Mouse (Mus musculus) midbrain, embryonic 10.5 days (tissue): ENCODE measurements at regions not wholly inside any gene's neighbourhood (a gene's known extent, or its start where the extent isn't known, plus 50 kb on each side); places are given as distances from the start of the nearest gene placed in this dataset.
"Not testable (repeated sequence)": the region's sequence is repeated elsewhere in the genome, so short reads cannot be mapped to it uniquely, and the experiment has no call there.

Experiments used
- DNase-seq: peaks from one replicate; pipeline ENCODE4 v3.0.0-alpha.2; 2017; ENCODE audit warnings: low spot score
- H3K27ac ChIP-seq: fragments of 300-500 bp; sonication (generic); replicated peaks from 2 replicates; pipeline ENCODE4 v1.5.1; 2016; ENCODE audit warnings: mild to moderate bottlenecking
- H3K27me3 ChIP-seq: fragments of 300-500 bp; sonication (generic); 2 replicates; pipeline ENCODE4 v1.6.1; 2016; ENCODE audit warnings: low read depth, mild to moderate bottlenecking; ENCODE audit not compliant: poor library complexity, severe bottlenecking
- H3K36me3 ChIP-seq: fragments of 300-500 bp; sonication (generic); 2 replicates; pipeline ENCODE4 v1.6.1; 2016; ENCODE audit warnings: mild to moderate bottlenecking, moderate library complexity
- H3K4me1 ChIP-seq: fragments of 300-500 bp; sonication (generic); 2 replicates; pipeline ENCODE4 v1.6.1; 2016
- H3K4me3 ChIP-seq: fragments of 300-500 bp; sonication (generic); 2 replicates; pipeline ENCODE4 v1.5.1; 2016; ENCODE audit warnings: mild to moderate bottlenecking, moderate library complexity
- H3K9me3 ChIP-seq: fragments of 300-500 bp; sonication (generic); replicated peaks from 2 replicates; pipeline ENCODE4 v1.6.1; 2016; ENCODE audit warnings: mild to moderate bottlenecking
- whole genome bisulfite sequencing: fragments of 180-500 bp; shearing (Covaris S2); methylation state at CpG from one replicate; pipeline ENCODE4 v1.1.7; 2016; 5-methylcytosine and 5-hydroxymethylcytosine counted together

DNA sequence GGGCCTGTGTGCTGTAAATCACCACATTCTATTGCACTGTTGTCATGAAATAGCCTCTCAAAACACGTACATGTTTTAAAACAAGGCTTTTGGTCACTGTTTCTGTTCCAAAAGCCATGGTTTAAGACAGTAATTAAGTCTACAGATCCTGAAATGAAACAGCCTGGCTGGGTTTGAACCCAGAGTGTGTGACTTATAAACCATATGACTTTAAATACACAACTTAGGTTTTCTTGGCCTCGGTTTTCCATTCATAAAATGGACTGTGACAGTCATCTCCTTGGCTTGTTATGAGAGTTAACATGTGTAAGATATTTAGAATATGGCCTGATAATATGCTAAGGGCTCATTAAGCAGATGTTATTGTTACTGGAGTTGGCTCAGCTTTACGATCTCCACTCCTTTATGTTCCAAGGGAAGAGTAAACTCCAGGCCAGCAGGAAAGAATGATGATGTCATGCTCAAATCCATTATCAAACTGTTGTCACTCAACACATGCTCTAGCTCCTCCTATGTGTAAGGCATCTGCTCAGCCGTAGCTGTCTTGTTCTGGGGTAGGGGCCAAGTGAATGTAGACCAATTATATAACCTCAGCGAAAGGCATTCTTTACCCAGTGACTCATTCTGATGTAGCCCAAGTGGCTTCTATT lies 154.6 kb upstream of the Slc25a13 start:
- peaks cover 6% of the 10 kb centered on the region for H3K4me1 ChIP-seq
- no peak overlapping the region for H3K27ac ChIP-seq
- no peaks in the 10 kb centered on the region for H3K36me3 ChIP-seq
- H3K27me3 ChIP-seq, result no peaks in the 10 kb centered on the region
- no peak overlapping the region for H3K4me3 ChIP-seq
- 86% methylated on average over 5 of the region's 5 CpGs for WGBS
- no peak for DNase-seq
- no peaks in the 10 kb centered on the region for H3K9me3 ChIP-seq

DNA sequence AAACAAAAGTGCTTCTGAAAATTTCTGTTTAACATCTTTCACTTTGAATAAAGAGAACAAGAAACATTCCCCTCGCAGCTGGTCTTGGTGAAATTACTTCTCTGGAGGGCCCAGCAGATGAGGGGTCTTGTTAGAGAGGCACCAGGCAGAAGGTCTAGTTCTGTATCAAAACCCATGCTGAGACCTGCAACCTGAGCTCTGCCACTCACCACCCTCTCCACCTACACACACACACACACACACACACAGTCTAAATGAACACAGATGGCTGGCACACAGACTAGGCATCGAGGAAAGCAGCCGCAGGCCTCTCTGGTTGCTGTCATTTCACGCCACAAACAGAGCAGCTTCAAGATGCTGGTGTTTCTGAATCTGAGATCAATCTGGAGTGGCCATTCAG lies 147.1 kb upstream of the Slc25a13 start:
- WGBS, result 76% methylated on average over 4 of the region's 4 CpGs
- peak; percentile 13 for DNase-seq
- no peaks in the 10 kb centered on the region for H3K4me1 ChIP-seq
- H3K4me3 ChIP-seq, result no peak overlapping the region
- H3K36me3 ChIP-seq, result no peaks in the 10 kb centered on the region
- no peak overlapping the region for H3K27ac ChIP-seq
- no peaks in the 10 kb centered on the region for H3K27me3 ChIP-seq
- no peaks in the 10 kb centered on the region for H3K9me3 ChIP-seq

DNA sequence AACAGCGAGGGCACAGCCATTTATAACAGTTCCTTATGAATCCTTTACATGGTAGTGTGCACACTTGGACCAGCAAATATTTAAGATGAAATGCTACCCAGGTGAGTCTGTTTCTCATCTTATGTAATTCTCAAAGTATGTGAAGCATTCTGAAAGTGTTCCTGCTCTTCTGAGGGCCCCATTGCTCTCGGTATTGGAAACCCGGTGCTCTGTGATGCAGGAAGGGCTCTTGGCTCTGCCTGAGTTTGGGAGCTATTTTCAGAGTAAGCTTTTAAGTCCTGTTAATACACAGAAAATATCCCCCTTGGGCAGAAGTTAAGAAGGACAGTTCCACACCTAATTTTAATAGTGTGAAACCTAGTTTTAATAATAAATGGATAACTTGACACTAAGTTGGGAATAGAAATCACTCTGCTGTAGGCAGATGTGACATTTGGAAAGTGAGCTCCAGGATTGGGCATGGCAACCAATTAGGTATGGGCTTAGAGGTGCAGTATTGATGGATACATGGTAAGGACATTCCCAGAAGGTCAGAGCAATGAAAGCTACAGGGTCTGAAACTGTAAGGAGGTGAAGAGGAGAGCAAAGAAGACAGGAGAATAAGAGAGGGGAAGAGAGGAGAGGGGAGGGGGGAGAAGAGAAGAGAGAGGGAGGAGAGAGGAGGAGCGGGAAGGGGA lies 145.8 kb upstream of the Slc25a13 start:
- Histone ChIP-seq H3K4me3 (no peak overlapping the region), H3K27me3 (no peaks in the 10 kb centered on the region), H3K36me3 (no peaks in the 10 kb centered on the region), H3K9me3 (no peaks in the 10 kb centered on the region), H3K27ac (no peak overlapping the region), H3K4me1 (no peaks in the 10 kb centered on the region)
- WGBS, result 85% methylated on average over 4 of the region's 4 CpGs
- DNase-seq, result no peak

DNA sequence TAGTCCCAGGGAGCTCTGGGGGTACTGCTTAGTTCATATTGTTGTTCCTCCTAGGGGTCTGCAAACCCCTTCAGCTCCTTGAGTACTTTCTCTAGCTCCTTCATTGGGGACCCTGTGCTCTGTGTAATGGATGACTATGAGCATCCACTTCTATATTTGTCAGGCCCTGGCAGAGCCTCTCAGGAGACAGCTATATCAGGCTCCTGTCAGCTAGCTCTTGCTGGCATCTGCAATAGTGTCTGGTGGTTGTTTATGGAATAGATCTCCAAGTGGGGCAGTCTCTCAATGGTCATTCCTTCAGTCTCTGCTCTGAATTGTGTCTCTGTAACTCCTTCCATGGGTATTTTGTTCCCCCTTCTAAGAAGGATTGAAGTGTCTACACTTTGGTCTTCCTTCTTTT lies 144.2 kb upstream of the Slc25a13 start:
- not testable (repeated sequence) for H3K9me3 ChIP-seq, H3K36me3 ChIP-seq, H3K4me1 ChIP-seq, H3K27ac ChIP-seq, H3K4me3 ChIP-seq, DNase-seq, H3K27me3 ChIP-seq

DNA sequence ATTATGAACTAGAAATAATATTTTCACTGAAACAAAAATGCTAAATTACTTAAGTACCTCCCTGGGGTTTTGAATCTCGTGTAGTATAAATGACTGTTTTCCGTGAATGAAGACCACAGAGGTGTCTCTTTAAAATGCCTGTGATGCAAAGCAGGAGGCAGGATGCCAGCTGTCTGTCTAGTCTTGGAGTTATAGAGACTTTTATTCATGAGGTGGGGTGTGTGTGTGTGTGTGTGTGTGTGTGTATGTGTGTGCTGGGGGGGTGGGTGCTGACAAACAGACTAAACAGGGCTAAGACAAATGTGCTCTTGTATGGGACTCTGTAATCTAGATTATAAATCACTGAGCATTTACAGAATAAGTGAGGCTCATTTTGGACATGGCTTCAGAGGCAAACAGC lies 140.5 kb upstream of the Slc25a13 start:
- WGBS, result 81% methylated on average over 2 of the region's 2 CpGs

DNA sequence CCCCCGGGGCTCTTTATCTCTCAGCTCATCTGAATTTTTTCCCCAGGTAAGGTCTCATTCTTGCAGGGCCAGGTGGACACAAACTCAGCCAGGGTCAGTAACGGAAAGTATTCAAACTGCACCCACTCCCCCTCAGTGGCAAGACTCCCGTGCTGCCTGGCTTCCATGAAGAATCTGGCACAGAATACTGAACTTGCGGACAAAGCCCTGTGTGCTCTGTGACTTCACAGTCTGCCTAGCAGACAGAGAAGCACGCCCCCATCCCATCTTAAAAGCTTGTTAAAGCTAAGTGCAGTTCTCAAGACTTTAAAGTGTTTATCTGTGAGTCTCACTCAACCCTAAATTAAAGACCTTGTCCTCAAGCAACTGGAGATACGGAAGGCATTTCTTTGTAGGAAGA lies 140.0 kb upstream of the Slc25a13 start:
- no peak overlapping the region for H3K27ac ChIP-seq
- no peaks in the 10 kb centered on the region for H3K27me3 ChIP-seq
- WGBS, result 80% methylated on average over 6 of the region's 6 CpGs
- no peaks in the 10 kb centered on the region for H3K9me3 ChIP-seq
- H3K4me1 ChIP-seq, result no peaks in the 10 kb centered on the region
- no peaks in the 10 kb centered on the region for H3K36me3 ChIP-seq
- H3K4me3 ChIP-seq, result no peak overlapping the region
- no peak for DNase-seq

More for the DNA sequence above, 140.5 kb upstream of the Slc25a13 start:
- Histone ChIP-seq H3K27ac (no peak overlapping the region), H3K36me3 (no peaks in the 10 kb centered on the region), H3K4me3 (no peak overlapping the region), H3K9me3 (no peaks in the 10 kb centered on the region), H3K27me3 (no peaks in the 10 kb centered on the region), H3K4me1 (no peaks in the 10 kb centered on the region)
- DNase-seq, result no peak

DNA sequence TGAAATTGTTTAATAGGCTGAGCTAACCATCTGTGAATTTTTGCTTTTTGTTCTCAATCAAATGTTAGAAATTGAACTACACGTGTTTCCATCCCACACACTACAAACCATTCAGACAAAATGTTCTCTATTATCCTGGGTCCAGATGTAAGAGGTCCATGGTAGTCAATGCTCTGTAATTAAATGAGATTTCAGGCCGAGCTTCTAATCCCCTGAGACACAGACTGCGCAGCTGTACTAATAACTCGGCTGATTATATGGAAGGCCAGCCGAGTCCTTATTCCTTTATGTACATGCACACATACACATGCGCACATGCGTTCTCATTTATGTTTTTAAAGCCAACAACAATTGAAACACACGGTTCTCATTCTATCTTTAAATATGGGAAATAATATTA lies 118.3 kb upstream of the Slc25a13 start:
- no peak overlapping the region for H3K4me3 ChIP-seq
- no peaks in the 10 kb centered on the region for H3K27me3 ChIP-seq
- no peaks in the 10 kb centered on the region for H3K36me3 ChIP-seq
- no peak overlapping the region for H3K27ac ChIP-seq
- 81% methylated on average over 8 of the region's 8 CpGs for WGBS
- no peak for DNase-seq
- H3K9me3 ChIP-seq, result no peaks in the 10 kb centered on the region
- H3K4me1 ChIP-seq, result no peaks in the 10 kb centered on the region

DNA sequence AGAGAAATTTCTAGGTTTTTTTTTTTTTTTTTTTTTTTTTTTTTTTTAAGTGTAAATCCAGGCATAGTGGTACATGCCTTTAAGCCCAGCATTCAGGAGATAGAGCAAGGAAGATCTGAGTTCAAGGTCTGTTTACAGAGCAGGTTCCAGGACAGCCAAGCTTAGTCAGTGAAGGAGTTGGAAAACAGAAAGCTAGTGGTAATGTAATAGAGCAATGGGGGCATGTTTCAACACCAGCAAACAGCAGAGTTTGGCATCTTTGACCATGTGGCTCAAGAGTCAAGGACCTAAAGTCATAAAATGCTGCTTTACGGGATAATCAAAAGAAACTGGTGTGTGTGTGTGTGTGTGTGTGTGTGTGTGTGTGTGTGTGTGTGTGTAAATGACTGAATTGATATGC lies 113.3 kb upstream of the Slc25a13 start:
- WGBS, result 96% methylated on average over 1 of the region's 1 CpGs
- Histone ChIP-seq H3K36me3 (no peaks in the 10 kb centered on the region), H3K27ac (no peak overlapping the region), H3K27me3 (no peaks in the 10 kb centered on the region), H3K9me3 (peaks cover 9% of the 10 kb centered on the region), H3K4me1 (no peaks in the 10 kb centered on the region), H3K4me3 (no peak overlapping the region)
- no peak for DNase-seq

DNA sequence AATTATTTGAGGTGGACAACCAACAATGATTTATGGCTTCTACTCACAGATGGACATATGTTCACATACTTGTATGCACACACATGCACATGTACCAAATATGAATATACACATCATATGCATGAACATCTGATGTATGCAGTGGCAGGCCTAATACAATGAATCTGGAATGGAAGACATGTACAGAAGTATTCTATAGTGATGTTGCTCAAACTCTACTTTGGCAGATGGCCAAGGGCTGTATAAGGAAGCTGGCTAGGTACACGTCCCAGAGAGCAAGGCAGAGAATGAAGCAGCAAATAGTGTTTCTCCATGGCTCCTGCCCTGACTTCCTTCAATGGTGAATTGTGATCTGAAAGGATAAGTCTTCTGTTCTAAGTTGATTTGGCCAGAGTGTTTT lies 108.5 kb upstream of the Slc25a13 start:
- H3K4me3 ChIP-seq, result no peak overlapping the region
- no peak for DNase-seq
- WGBS, result 81% methylated on average over 1 of the region's 1 CpGs
- H3K27me3 ChIP-seq, result no peaks in the 10 kb centered on the region
- peaks cover 9% of the 10 kb centered on the region for H3K9me3 ChIP-seq
- no peaks in the 10 kb centered on the region for H3K4me1 ChIP-seq
- no peaks in the 10 kb centered on the region for H3K36me3 ChIP-seq
- H3K27ac ChIP-seq, result no peak overlapping the region

DNA sequence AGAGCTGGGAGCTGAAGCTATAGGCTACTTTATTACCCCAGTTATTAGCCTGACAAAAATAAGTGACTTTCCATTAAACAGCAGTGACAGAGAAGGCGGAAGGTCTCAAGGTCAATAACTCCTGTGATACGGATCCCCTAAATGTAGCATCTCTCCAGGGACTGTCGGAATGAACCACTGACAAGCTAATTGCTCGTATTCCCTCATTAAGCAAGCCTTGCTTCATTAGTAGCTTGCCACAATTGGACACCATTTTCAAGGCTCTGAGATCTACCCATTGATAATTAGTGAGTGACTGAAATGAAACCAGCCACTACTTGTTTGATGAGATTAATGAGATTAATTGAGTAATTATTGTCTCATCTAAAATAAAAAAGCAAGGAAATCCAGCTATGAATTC lies 99.8 kb upstream of the Slc25a13 start:
- no peaks in the 10 kb centered on the region for H3K36me3 ChIP-seq
- H3K4me3 ChIP-seq, result no peak overlapping the region
- 90% methylated on average over 4 of the region's 4 CpGs for WGBS
- no peaks in the 10 kb centered on the region for H3K27me3 ChIP-seq
- no peaks in the 10 kb centered on the region for H3K9me3 ChIP-seq
- no peak for DNase-seq
- no peaks in the 10 kb centered on the region for H3K4me1 ChIP-seq
- no peak overlapping the region for H3K27ac ChIP-seq

DNA sequence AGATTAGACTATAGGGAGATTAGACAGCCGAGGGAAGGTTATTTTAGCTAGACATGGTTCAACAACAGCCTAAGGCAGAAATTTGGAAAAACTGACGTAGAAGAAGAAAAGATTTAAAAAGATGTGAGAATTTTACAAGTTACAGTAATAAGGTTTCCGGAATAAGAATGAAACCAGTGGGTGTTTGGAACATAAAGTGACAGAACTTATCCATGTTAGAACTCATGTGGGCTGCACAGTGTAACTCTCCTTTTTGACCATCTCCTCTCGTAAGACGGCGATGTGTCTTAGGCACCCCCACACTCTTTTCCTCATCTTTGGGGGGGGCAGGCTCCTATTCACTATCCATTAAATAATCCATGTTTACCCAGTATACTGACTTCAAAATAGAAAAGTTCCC lies 96.2 kb upstream of the Slc25a13 start:
- 84% methylated on average over 6 of the region's 6 CpGs for WGBS
- H3K4me1 ChIP-seq, result no peaks in the 10 kb centered on the region
- DNase-seq, result no peak
- no peak overlapping the region for H3K27ac ChIP-seq
- no peaks in the 10 kb centered on the region for H3K9me3 ChIP-seq
- no peak overlapping the region for H3K4me3 ChIP-seq
- no peaks in the 10 kb centered on the region for H3K27me3 ChIP-seq
- H3K36me3 ChIP-seq, result no peaks in the 10 kb centered on the region

DNA sequence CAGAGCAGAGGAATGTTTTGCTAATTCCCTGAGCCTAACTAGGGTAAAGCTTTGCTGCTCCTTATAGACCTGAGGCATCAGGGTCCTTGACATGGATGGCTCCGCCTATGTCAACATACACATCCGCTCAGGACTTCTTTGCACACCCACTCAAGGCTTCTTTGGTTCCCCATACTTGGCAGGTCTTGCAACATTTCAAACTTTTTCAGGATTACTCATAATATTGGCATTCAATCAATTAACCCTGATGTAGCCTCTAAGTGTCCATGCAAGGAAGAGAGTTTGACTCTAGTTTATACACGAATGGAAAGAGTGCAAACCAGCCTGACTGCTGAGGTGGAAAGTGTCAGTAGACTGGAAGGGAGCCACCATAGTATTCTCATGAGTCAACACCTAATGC lies 93.2 kb upstream of the Slc25a13 start:
- H3K4me1 ChIP-seq, result peaks cover 7% of the 10 kb centered on the region
- no peak for DNase-seq
- no peak overlapping the region for H3K27ac ChIP-seq
- H3K4me3 ChIP-seq, result no peak overlapping the region
- H3K9me3 ChIP-seq, result no peaks in the 10 kb centered on the region
- H3K36me3 ChIP-seq, result no peaks in the 10 kb centered on the region
- H3K27me3 ChIP-seq, result no peaks in the 10 kb centered on the region
- 91% methylated on average over 3 of the region's 3 CpGs for WGBS

DNA sequence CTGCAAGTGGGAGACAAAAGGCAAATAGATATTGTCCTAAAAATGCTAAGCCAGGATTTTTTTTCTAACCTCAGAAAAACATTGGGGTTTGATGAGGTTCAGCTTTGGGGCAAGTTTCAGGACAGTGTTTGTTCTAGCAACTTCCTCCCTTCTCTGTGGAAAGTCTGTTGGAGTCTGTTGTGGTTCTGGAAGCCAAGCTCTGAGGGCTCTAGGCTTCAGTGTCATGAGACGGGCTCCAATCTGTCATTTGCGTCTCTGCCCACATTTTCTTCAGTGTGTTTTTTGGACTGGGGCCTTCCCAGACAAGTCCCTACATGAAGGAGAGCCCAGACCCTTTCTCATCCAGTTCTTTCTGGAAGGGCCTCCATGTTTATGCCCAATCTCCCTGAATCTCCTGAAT lies 90.6 kb upstream of the Slc25a13 start:
- Histone ChIP-seq H3K27ac (no peak overlapping the region), H3K9me3 (no peaks in the 10 kb centered on the region), H3K36me3 (no peaks in the 10 kb centered on the region), H3K27me3 (no peaks in the 10 kb centered on the region), H3K4me3 (no peak overlapping the region), H3K4me1 (peaks cover 17% of the 10 kb centered on the region)
- no peak for DNase-seq
- 86% methylated on average over 2 of the region's 2 CpGs for WGBS
